In genomic region chr4:75588095-75588875, GRCm38 (mm10) we compare ENCODE assay signal across 19 mouse cellular contexts.
"Had no signal": no experiment of that assay in that cellular context is flagged by ENCODE, and none has a peak within 500 bp of the region (broad histone marks: within the 10 kb centered on the region; RNA-seq: fewer than 3 reads in every experiment).

No protein-coding gene starts in this region.

- H3K36me3 ChIP-seq: liver, embryonic 13.5 days; neural tube, embryonic 13.5 days had no signal

- H3K4me1 ChIP-seq: liver, embryonic 13.5 days; neural tube, embryonic 13.5 days had no signal

- H3K4me2 ChIP-seq: liver, embryonic 13.5 days; neural tube, embryonic 13.5 days had no signal

- DNase-seq: kidney, adult 2 months; kidney, postnatal 25 days; layer of hippocampus, adult 9-11 months; liver, embryonic 13.5 days; lung, adult 2 months; lung, postnatal 14 days; lung, postnatal 4 days; right cerebral cortex, adult 18-20 months; right cerebral cortex, postnatal 14 days; right cerebral cortex, postnatal 4 days; thymus, adult 2 months; thymus, postnatal 14 days; thymus, postnatal 4 days had no signal

- H3K9ac ChIP-seq: liver, embryonic 13.5 days; neural tube, embryonic 13.5 days had no signal

- H3K4me3 ChIP-seq: layer of hippocampus, adult 2 months; liver, embryonic 13.5 days; myocyte; neural tube, embryonic 13.5 days had no signal

- ATAC-seq: intestine, postnatal 0 days had no signal

- H3K9me3 ChIP-seq: liver, embryonic 13.5 days; neural tube, embryonic 13.5 days had no signal

- H3K27me3 ChIP-seq: liver, embryonic 13.5 days; neural tube, embryonic 13.5 days had no signal

- H3K27ac ChIP-seq: kidney, postnatal 0 days; layer of hippocampus, adult 2 months; liver, embryonic 13.5 days; neural tube, embryonic 13.5 days; stomach, postnatal 0 days had no signal
